Mouse (Mus musculus) c-Kit-positive CD71-negative TER-119-negative erythroid progenitor cells, embryonic 14.5 days (primary cell): ENCODE measurements around the gene Pfdn4.
"Not testable (repeated sequence)": the region's sequence is repeated elsewhere in the genome, so short reads cannot be mapped to it uniquely, and the experiment has no call there.

Experiments used
- DNase-seq: peaks from one replicate; pipeline ENCODE4 v3.0.0-alpha.2; 2013; ENCODE audit warnings: low read depth

Gene Pfdn4

DNA sequence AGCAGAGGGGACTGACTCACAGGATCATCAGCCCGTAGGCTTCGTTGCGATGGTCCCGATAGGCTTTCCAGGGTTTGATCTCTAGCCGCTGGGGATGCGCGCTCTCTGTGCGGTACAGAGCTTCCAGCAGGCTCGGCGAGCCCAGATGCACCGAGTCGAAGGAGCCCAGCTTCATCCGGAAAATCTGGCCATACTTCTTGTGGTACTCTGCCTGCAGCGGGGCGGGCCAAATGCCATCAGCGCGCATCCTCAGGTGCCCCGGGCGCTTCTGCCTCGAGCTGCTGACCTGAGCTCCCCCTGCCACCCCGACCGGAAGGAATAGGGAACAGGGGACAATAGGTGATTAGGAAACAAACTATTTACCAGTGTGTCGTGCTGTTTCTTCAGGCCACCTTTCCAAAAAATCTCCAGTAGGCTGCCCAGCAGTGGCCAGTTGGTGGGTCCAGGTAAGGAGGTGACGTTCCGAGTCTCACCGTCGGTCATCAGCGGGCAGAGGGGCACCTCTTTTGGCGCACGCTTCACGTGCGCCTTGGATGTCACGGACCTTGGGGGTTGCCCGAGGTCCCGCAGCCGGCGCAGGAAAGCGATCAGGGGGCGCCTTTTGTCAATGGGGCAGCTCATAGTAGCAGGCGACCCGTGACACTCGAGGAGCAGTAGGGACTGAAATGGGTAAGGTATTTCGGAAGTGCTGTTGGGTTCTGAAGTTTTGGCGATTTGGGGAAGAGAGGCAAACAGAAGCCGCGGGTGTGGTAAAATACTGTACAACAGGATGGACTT lies at the start of gene Pfdn4:
Gene Pfdn4 (plus strand): TSS at position 275 of the 777 bp plus-strand sequence.
- no peak for DNase-seq

DNA sequence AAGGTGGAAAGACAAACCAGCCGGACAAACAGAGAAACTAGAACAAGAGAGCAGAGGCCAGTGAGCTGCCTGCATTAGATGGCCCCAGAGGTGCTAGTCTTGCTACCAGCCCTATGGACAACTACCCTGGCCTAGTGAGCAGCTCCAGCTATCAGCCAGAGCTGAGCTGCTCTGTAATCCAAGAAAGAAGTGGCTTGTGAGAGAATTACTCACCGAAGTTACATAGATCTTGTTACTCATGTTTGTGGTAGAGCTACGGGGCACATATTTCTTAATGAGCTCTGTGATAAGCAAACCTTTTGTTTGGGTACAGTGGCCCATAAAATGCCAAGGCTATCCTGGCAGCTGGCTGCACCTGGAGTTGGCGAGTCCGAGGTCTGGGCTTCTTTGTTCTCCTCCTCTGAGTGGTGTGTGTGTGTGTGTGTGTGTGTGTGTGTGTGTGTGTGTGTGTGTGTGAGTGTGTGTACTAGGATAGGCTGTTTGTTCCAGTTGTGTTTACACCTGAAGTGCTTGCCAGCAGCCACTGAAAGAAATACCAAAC lies 49.3 kb upstream of the Pfdn4 start:
- no peak for DNase-seq

DNA sequence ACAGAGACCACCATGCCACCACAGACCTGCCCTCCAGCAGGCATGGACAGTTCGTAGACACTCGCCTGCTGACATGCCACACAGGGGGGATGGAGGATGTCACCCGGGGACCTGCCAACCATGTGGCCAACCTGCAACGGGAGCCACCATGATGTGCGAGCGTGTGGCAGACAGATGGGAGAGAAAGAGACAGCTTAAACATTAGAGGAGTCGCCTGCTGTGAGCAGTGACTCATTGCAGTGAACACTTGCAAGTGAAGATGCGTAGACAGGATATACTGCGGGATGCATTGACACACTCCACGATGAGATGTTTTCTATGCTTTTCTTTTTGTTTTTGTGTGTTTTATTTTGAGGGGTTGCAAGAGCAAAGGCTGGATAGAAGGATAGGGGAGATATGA lies 48.6 kb upstream of the Pfdn4 start:
- DNase-seq = no peak

DNA sequence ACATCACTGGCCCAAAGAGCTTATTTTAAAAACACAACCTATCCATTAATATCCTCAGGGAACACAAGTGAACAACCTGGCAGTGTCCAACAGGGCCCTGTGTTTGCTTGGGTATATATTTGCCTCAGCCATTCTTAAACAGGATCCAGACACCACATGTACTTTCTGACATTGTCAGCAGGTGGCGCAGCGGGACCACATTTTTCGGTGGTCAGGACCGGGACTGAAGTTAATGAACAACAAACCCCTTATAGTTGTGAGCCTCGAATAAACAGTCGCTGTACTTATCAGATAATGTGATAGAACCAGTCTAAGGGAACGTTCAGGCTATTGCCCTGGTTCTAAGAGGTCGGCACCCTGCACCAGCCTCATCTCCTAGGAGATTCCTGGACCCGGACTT lies 45.3 kb upstream of the Pfdn4 start:
- peak; percentile 67 for DNase-seq

DNA sequence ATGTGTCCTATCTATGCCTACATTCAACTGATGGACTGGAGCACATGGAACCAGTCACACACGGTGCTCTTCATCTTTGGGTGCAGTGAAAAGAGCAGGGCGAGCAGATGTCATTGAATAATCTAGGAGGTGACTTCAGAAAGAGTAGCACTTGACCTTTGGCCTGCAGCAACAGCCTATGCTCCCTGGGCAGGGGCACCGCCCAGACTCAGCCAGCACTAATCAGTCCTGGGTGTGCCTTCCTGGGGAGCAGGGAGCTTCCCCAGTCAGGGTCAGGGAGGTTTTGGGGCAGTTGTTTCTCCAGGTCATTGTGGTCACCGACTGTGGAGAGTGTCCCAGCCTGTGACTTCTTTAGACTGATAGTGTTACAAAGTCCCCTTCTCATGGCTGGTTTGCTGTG lies 42.4 kb upstream of the Pfdn4 start:
- DNase-seq = not testable (repeated sequence)

DNA sequence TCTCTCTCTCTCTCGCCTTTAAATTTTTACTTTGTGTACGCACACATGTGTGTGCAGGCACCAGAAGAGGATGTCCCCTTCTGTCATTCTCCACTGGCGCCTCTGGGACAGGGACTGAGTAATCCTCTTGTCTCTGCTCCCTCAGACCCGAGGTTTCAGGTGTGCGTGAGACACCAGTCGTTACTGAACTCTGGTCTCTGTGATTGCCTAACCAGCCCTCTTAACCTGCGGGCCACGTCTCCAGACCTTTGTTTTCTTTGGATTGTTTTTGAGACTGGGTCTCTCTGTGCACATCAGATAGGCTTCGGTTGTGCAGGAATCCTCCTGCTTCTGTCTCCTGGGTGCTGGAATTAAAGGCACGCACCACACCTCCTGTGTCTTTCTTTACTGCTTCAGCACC lies 37.0 kb upstream of the Pfdn4 start:
- no peak for DNase-seq

DNA sequence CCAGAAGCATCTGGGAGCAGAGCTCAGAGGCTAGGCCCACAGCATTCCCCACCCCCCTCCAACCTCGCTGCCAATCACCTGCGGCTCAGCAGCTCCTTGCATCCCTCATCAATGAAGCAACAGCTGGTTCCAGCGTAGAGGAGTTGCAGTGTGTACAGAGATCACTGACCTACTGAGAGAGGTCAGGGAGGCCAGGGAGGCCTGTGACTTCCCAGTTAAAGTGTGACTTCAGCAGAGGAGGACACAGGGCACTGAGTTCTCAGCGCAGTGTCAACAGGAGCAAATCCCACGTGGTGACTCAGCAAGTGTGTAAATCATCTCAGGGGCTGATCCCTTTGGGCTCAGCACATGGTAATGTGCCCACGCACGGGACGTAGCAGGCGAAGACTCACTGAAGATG lies 36.4 kb upstream of the Pfdn4 start:
- no peak for DNase-seq

DNA sequence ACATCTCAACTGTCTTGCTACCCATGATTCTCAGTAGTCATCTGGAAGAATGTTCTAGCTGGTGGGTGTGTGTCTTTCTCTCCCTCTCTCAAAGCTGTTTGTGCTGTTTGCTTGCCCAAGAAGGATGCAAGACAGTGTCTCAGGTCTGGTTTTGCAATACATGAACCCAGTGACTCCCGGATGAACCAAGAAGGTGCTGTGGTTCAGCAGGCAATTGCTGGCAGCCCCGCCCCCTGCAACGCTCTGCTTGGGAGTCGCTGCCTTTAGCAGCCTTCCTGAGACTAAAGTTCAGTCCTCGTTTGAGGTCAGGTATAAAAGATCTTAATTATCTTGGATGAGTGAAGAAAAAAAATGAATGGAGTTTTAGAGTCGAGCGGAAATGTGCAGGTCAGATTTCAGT lies 34.6 kb upstream of the Pfdn4 start:
- DNase-seq = no peak

DNA sequence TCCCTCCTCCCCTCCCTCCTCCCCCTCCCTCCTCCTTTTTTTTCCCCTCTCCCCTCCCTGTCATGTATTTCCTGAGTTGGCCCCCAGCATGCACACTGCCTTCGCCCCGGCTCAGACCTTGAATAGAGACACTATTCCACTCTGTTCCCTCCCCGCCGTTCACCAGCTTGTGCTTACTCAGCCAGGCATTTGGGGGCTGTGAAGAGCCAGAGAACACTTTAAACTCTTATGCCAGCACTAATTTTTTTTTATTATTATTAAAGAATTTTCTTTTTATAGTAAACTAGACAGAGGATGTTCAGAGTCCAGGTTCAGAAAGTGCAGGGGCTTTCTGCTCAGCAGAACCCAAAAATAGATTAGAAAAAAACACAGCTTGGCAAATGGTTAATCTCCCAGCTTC lies 31.4 kb upstream of the Pfdn4 start:
- no peak for DNase-seq

DNA sequence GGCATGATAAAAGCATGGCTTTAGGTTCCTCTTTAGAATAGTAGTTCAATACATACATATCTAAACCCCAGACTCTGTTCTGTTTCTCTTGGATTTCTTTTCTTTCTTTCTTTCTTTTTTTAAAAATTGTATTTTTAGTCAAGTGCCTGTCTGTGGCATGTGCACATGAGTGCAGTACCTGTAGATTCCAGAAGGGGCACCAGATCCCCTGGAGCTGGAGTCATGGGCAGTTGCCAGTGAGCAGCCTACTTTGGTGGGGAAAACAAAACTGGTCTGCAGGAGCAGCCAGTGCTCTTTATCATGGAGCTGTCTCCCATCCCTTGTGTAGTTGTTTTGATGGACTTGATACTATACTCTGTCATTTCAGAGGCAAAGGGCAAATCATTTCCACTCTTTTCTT lies 28.2 kb upstream of the Pfdn4 start:
- peak; percentile 20 for DNase-seq

DNA sequence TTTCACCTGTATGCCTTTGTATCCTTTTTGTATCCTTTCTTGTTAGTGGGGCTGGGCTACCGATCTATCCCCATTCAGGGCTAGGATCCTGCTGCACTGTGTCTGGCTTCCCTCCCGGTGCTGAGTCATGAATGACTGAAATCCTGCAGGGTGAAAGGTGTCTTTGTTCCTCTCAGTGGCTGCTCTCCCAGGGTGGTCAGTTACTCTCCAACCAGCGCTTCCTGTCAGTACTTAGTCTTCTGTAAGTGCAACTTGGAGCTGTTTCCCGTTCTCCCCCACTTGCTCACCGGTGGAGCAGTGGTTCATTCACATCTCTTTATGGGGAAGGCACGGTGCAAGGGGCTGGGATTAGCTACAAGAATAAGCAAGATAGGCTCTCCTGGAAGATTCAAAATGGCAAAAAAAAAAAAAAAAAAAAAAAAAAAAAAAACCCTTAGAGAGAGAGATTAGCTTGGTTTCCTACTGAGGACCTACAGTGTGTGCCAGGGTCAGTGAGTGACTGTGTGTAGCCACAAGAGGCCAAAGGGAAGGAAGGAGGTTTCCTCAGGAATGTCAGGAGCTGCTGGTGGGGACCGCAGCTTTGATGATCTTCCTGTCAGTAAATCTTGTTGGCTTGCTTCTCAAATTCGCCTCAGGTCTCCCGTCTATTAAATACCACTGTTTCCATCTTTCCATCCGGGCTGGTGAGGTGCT lies 26.5 kb upstream of the Pfdn4 start:
- DNase-seq = peak; percentile 6

DNA sequence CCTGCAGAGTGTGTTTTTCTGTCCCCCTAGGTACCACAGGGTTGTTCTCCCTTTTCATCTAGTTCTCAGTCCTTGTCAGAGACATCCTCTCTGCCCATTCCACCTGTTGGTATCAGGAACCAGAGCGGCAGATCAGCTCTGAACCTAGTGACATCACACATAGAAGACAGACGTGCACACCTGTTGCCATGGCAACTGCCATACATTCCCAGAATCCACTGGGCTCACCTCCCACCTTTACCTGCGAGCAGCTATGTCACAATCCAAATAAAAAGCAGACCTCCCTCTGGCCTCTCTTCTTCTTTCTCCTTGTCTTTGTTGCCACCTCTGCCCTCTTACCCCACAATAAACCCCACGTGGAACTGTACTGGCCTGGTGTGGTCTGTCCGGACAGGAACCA lies 25.6 kb upstream of the Pfdn4 start:
- no peak for DNase-seq

DNA sequence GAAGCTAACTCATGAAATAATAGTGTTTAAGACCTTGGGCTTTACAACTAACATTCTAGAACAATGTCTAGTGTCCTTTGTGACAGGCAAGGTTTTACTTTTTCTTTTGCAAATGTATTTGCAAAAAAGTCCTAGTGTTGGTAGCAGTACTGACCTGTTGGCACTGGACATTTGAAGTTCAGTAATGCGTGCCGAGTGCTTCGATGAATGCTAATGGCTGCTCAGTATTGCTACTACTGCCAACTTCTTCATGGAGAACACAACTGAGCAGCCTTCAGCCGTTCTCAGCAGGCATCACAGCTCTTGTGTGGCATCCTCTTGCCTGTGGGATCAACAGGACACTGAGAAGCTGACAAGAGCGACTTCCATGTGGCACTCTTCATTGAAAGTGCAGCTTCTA lies 22.1 kb upstream of the Pfdn4 start:
- DNase-seq = no peak

DNA sequence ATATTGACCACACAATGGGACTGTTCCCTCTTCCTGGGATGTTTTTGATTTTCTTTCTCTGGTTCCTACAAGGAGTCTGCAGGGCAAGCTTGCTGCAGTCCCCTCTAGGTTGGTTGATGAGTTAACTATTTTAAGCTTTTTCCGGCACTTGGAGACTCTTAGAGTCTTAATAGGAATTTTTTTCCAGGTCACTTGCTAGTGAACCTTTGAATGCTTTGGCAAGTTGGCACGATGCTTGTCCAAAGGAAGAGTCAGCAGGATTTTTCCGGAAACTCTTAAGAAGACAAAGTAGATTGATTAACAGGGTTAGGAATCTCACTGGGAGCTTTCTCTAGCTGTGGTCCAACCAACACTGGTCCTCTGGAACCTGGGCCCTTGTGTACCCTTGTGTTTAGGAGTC lies 21.1 kb upstream of the Pfdn4 start:
- no peak for DNase-seq

DNA sequence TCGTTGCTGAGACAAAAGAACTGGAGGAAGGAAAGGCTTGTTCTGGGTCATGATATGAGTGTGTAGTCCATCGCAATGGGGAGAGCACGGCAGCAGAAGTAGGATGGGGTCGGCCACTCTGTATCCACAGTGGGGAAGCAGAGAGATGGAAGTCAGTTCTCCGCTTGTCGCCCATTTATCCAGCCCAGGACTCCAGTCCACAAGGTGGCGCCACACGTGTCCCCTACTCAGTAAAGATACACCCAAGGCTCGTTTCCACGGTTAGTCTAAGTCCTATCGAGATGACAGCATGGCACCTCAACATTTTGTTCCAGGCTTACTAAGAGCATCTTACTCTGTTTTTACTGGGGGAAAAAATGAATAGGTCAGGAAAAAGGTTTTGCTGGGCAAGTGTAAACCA lies 20.0 kb upstream of the Pfdn4 start:
- DNase-seq = no peak

DNA sequence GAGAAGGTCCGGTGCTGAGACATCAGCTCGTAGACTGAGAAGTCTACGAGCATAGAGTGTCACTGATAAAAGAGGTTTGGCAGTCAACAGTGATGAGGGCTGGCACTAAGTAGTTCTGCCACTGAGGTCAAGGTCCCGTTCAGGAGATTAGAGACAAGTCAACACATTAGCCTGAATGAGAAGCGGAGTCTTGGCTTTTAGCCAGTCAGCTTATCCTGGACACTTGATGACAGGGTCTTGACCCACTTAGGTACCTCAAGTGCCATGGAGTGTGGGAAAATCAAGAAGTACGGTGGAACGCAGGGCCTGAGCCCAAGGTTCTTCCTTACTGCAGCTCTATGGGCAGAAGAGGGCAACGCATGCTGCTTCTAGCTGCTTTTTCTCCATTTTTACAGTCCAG lies 19.6 kb upstream of the Pfdn4 start:
- no peak for DNase-seq

DNA sequence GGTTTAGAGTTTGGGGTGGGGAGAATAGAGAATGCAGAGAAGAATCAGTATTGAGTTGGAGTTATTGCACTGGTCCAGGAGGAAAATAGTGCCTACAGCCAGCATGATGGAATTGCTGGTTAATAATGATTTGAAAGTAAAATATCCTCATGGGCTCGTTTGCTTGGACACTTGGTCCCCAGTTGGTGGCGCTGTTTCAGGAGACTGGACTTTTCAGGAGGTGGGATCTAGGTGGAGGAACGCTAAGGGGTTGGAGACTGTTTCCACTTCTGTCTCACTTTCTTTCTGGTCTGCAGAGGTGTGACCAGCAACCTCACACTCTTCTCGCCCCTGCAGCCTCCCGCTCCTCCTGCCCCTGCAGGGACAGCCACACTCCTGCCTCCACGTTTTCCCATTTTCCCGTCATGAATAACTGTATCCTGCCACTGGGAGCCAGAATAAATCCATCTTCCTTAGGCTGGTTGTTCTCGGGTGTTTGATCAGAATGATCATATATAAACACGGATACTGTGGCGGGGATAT lies 14.1 kb upstream of the Pfdn4 start:
- no peak for DNase-seq

DNA sequence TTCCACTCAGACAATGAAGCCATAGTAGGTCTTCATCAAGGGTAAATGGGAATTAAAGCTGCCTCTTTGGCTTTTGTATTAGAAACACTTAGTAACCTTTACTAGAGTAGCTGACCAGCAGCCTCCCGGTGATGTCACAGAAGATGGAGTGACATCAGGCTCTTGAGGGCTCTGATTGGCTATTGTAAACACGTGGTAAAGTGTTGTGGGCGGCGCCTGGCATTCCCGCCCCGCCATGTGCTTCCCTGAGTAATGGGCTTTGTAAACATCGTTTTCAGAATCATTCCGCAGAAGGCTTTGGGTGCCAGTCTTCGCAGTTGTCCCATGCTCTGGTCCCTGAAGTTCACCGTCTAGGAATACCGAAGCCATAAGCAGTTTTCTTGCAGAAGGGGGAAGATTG lies 12.3 kb upstream of the Pfdn4 start:
- DNase-seq = no peak

DNA sequence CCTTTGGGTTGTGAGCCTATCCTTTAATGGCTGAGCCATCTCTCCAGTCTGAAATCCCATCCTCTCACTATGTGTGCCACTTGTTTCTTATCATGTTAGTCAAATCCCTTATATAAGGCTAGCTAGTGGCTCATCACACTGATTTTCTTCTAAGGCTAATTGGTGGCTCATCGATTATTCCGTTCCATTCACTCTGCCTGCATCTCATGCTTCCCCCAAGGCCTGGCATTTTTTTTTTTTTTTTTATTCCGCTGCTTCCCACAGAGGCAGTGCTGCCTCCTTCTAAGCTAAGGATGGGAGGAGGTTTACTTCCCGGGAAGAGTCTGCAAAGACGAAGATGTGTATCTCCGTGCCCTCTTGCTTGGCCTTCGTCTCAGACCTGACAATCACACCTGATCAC lies 9.0 kb upstream of the Pfdn4 start:
- DNase-seq = no peak

DNA sequence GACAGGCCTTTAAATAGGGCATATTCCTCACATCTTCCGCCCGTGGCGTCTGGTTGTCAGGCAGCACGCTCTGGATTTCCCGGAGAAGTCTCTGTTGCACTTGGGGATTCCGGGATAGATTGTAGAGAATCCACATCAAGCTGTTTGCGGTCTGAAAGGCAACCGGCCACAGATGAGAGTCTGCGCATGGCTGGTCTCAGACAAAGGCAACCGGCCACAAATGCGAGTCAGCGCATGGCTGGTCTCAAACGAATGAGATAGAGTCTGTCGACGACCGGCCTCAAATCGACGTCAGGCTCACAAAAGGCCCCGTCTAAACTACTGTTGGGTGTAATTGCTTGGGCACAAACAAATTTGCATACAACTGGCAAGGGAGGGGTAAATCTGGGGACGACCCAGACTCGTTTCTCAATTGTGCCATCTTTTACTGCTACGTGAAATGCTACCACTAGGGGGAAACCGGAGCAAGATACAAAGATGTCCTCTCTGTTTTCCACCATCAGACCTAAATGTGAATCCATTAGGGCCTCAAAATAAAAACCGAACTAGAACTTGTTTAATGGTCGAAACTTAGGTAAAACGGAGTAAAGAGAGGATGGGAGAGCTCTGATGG lies 8.2 kb upstream of the Pfdn4 start:
- no peak for DNase-seq

DNA sequence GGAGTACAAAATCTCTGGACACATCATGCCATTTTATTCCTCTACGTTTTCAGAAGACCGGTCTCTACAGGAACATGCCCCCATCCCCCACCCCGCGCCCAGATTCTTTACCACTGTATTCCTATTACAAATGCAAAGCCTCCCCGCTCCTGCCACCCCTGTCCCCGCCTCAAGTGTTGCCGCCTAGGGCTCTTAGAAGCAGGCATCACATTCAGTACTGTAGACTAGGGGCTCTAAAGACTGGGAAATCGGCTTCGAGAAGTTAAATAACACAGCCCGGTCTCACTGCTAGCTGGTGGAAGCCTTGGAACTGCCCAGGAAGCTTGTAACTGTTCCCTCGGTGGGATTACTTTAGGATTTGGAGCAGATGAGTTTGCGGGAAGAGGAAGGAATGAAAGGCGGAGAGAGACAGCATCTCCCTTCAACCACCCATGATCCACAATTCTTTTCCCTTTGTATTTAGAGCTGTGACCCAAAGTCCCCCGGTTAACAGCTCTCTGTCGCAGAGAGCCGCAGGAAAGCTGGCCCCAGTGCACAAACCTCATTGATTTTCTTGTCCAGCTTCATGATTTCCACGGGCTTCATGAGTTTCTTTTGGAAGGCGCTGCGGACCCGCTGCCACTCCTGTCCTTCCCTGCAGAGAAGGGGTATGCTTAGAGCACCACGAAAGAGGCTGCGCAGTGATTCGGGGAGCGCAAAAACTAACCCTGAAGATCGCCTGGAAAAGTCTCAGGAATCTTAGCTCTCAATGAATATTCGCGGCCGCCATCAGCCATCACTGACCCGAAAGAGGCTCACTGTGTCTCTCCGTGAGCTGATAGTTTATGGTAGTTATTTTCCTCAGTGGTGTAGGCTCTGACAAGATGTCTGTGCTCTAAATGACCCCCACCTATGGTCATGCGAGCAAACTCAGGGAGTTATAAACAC lies 1.2 kb upstream of the Pfdn4 start:
- no peak for DNase-seq

DNA sequence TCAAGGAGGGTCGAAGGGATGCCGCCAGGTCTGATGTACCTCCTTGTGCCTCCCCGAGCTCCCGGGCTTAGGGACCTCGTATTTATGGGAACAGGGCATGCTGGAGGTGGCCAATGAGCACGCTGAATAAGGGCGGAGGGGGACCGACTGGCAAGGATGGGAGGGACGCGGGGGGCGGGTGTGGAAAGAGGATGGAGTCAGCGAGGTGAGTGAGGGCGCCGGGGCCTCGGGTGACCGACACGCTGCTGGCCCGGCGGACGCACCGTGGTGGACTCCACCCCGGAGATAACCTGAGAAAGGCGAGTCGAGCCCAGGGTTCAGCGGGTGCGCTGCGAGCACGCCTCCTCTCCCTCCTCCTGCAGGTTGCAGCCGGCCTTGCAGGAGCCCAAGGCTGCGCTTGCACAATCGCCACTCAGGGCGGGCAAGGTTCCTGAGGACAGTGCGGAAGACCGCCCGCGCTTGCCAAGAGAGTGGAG lies 901 bp downstream of the Pfdn4 start, which contains the start of gene Cyp24a1:
Gene Cyp24a1 (minus strand): TSS at position 55 of the 476 bp plus-strand sequence.
- DNase-seq = no peak
